Mouse (Mus musculus): Measurements from ENCODE around the gene Otulin.

DNA sequence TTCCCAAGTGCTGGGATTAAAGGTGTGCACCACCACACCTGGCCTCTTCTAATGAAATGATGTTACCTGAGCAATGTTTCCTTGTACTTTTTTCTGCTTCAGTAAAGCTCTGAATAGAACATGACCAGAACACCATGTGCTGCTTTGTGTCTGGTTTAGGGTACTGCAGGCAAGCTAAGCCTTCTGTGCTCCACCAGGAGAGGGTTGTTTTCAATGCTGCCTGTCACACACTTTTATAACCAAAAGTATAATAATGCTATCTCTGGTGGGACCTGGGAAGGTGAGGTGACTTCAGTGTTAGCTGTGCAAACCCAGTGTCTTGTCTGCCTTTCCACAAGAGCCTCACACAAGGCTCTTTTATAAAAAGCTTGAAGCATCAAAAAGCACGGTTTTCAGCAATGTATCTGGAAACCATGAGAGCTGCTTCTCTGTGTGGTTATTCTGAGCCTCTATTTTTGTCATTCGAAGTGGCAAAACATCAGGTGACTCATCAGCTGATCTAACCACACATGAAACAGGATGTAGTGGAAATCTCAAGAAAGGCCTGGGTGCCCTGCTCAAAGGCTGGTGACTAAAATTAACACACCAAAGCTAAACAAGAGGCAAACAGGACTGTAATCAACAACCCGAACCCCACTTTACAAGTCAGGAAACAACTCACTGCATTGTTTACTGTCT is 33.9 kb downstream of the Otulin start:
- TF ChIP-seq POLR2A (IDR thresholded peaks at IDR 0.05; ENCODE audit: low read depth, low read length): no peak
- no peak for TF ChIP-seq CTCF (IDR thresholded peaks at IDR 0.05; ENCODE audit: extremely low read depth, insufficient read depth, insufficient read length, insufficient replicate concordance)
